Mouse (Mus musculus) liver, adult 2 months (tissue): ENCODE measurements around the gene Zdhhc14.

Experiments
- CTCF ChIP-seq: fragments of 200-500 bp; IDR thresholded peaks from 2 replicates; pipeline ENCODE4 v1.5.1; 2011; ENCODE audit warnings: low read depth, low read length, control low read depth
- POLR2A ChIP-seq: fragments of 200-500 bp; IDR thresholded peaks from 2 replicates; pipeline ENCODE4 v1.6.1; 2011; ENCODE audit warnings: low read length, control low read depth; ENCODE audit not compliant: insufficient read depth; ENCODE audit errors: extremely low read depth

DNA sequence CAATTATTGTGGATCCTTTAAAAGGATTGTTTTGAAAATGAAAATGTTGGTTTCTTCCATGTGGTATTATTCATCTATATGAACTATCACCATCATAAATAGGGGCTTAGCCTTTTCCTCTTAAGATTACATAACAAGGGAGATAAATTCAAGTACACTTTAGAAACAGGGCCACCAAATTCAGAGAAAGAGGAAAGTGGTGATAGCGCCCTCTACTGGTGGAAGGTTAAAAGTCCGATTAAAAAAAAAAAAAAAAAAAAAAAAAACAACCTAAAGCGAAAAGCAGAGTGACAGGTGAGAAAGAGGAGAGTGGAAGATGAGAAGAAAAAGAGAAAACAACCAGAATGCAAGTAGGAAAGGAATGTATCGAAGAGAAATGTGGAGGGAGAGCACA lies 256.1 kb downstream of the Zdhhc14 start:
- TF ChIP-seq CTCF: peak; percentile 21; the same call in 1 of the 2 replicates
- TF ChIP-seq POLR2A: no peak
